Mouse (Mus musculus): Measurements from ENCODE around the gene Vwa8. TPM values are rescaled to one million over a fixed set of nuclear protein-coding genes. Genes with fewer than 3 reads are reported as not detected.

Vwa8 gene
- polyA plus RNA-seq, 1 experiment from 2014 or later, result 5.5 TPM

DNA sequence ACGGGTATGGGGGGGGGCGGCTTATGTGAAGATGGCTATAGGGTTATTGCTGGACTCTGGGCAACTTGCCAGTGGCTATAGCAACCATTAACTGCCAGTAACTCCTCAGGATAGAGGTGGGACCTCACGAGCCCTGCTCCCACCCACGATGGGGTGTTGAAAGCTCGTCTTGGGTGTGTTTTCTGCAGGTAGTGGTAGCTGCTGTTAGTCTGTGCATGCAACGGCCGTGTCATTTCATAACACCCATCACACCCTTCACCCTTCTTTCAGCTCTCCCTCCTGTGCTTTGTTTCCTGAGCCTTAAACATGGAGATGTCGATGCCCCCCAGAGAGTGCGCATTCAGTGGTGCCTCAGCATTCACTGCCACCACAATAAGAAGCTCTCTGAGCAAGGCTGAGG, 329.4 kb downstream of the Vwa8 start:
- 83% methylated on average over 9 of the region's 9 CpGs for WGBS
- no peak overlapping the region for H3K27ac ChIP-seq (ENCODE audit: low read depth, low read length)
- no peaks in the 10 kb centered on the region for H3K36me3 ChIP-seq (ENCODE audit: control insufficient read depth, insufficient read depth, low read length)
- no peaks in the 10 kb centered on the region for H3K9me3 ChIP-seq (replicated peaks; ENCODE audit: control insufficient read depth, low read length)
- H3K4me2 ChIP-seq (ENCODE audit: low read length), result no peak overlapping the region
- H3K4me3 ChIP-seq (ENCODE audit: low read depth, low read length), result no peak overlapping the region
- no peak overlapping the region for H3K9ac ChIP-seq (ENCODE audit: low read length)
- H3K27me3 ChIP-seq (replicated peaks; ENCODE audit: control insufficient read depth, insufficient read depth, low read length), result no peaks in the 10 kb centered on the region
- no peak for ATAC-seq
- DNase-seq (ENCODE audit: low spot score), result no peak
- no peaks in the 10 kb centered on the region for H3K4me1 ChIP-seq (ENCODE audit: control insufficient read depth, insufficient read depth, low read length)

DNA sequence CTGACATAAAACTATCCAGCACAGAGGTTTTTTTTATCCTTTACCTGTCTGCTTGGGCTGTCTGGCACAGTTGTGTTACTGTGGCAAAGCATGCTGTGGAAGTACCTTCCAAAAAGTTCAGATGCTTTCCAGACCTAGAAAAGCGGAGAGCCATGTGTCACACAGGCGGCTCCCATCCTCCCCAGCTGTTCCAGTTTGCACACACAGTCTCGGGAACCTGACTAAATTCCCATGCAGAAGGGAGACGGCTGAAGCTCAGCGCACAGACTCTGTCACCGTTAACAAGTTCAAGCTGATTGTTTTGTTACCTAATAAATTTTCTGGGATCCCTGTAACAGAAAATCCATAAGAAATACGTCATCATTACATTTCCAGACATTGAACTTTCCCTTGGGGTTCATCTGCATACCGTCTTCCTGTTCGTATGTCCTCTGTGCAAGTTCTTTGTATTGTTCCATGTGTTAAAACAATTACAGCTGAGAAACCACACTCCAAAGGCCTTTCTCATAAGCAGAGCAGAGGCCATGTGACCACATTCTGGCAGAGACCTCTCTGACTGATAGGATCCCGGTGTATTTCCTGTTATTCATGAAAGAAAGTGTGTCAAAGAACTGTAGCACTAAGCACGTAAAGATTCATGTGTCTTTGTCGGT, 331.4 kb downstream of the Vwa8 start:
- no peak overlapping the region for H3K4me3 ChIP-seq (ENCODE audit: low read depth, low read length)
- ATAC-seq (no peak), DNase-seq (ENCODE audit: low spot score) (no peak)
- H3K4me2 ChIP-seq (ENCODE audit: low read length), result no peak overlapping the region
- H3K9me3 ChIP-seq (replicated peaks; ENCODE audit: control insufficient read depth, low read length), result no peaks in the 10 kb centered on the region
- no peaks in the 10 kb centered on the region for H3K36me3 ChIP-seq (ENCODE audit: control insufficient read depth, insufficient read depth, low read length)
- no peaks in the 10 kb centered on the region for H3K4me1 ChIP-seq (ENCODE audit: control insufficient read depth, insufficient read depth, low read length)
- WGBS, result 59% methylated on average over 12 of the region's 12 CpGs
- H3K27ac ChIP-seq (ENCODE audit: low read depth, low read length), result no peak overlapping the region
- no peaks in the 10 kb centered on the region for H3K27me3 ChIP-seq (replicated peaks; ENCODE audit: control insufficient read depth, insufficient read depth, low read length)
- no peak overlapping the region for H3K9ac ChIP-seq (ENCODE audit: low read length)

DNA sequence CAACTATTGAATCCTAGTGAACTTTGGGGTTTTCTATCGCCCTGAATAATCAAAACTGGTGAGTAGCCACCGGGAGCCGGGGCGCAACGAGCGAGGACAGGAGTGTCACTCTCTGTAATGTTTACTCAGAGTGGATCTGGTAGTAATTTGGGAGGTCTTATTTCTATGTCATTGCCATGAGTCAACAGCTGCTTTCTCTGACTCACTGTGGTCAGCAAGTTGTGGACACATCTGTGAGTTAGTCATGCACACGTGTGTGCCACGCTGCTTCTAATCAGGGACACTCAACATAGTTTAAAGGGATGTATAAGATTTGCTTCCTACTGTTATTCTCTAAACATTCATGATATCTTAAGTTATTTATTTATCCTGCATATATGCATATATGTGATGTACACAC, 332.9 kb downstream of the Vwa8 start:
- Histone ChIP-seq H3K36me3 (ENCODE audit: control insufficient read depth, insufficient read depth, low read length) (no peaks in the 10 kb centered on the region), H3K4me2 (ENCODE audit: low read length) (no peak overlapping the region), H3K9ac (ENCODE audit: low read length) (no peak overlapping the region), H3K27ac (ENCODE audit: low read depth, low read length) (no peak overlapping the region), H3K4me3 (ENCODE audit: low read depth, low read length) (no peak overlapping the region), H3K27me3 (replicated peaks; ENCODE audit: control insufficient read depth, insufficient read depth, low read length) (no peaks in the 10 kb centered on the region), H3K9me3 (replicated peaks; ENCODE audit: control insufficient read depth, low read length) (no peaks in the 10 kb centered on the region; the same call in 1 of the 2 replicates), H3K4me1 (ENCODE audit: control insufficient read depth, insufficient read depth, low read length) (no peaks in the 10 kb centered on the region)
- DNase-seq (ENCODE audit: low spot score), result no peak
- 95% methylated on average over 8 of the region's 8 CpGs for WGBS
- no peak for ATAC-seq

DNA sequence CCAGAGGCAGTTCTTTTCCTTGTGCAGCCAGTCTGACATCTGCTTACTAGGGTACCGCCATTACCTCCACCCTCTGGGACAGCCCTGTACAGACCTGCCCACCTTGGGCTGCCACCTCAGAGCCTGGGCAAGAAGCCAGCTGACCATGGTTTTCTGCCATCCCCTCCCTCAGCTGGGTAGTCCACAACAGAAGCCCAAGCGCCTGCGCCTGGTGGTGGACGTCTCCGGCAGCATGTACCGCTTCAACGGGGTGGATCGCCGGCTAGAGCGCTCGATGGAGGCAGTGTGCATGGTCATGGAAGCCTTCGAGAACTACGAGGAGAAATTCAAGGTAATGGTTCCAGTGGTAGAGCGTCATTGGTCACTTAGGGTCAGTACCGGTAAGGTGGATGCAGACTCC, 333.9 kb downstream of the Vwa8 start:
- DNase-seq (ENCODE audit: low spot score), result no peak
- Histone ChIP-seq H3K4me2 (ENCODE audit: low read length) (no peak overlapping the region), H3K9me3 (replicated peaks; ENCODE audit: control insufficient read depth, low read length) (no peaks in the 10 kb centered on the region; the same call in 1 of the 2 replicates), H3K27me3 (replicated peaks; ENCODE audit: control insufficient read depth, insufficient read depth, low read length) (no peaks in the 10 kb centered on the region), H3K4me1 (ENCODE audit: control insufficient read depth, insufficient read depth, low read length) (no peaks in the 10 kb centered on the region), H3K9ac (ENCODE audit: low read length) (no peak overlapping the region), H3K36me3 (ENCODE audit: control insufficient read depth, insufficient read depth, low read length) (no peaks in the 10 kb centered on the region), H3K27ac (ENCODE audit: low read depth, low read length) (no peak overlapping the region), H3K4me3 (ENCODE audit: low read depth, low read length) (no peak overlapping the region)
- WGBS, result 96% methylated on average over 15 of the region's 15 CpGs
- no peak for ATAC-seq

DNA sequence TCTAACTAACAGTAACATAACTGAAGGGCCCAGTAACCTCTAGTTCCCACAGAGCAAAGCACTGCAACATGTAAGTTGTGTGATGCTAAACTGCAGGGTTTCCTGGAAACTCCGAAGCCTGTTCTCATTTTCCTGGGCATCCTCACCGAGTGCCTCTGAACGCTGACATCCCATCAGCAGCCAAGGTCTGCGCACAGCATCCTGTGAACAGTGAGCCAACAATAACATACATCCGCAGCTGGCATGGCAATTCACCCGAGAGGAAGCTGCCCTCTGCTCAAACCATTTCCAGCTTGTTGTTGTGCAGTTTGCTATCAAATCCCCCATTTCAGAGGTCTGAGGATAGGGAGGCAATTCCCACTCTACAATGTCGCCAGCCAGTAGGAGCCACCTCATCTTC, 334.4 kb downstream of the Vwa8 start:
- H3K27me3 ChIP-seq (replicated peaks; ENCODE audit: control insufficient read depth, insufficient read depth, low read length), result no peaks in the 10 kb centered on the region
- no peak overlapping the region for H3K27ac ChIP-seq (ENCODE audit: low read depth, low read length)
- DNase-seq (ENCODE audit: low spot score), result no peak
- H3K36me3 ChIP-seq (ENCODE audit: control insufficient read depth, insufficient read depth, low read length), result no peaks in the 10 kb centered on the region
- H3K9me3 ChIP-seq (replicated peaks; ENCODE audit: control insufficient read depth, low read length), result no peaks in the 10 kb centered on the region; the same call in 1 of the 2 replicates
- H3K9ac ChIP-seq (ENCODE audit: low read length), result no peak overlapping the region
- no peak overlapping the region for H3K4me2 ChIP-seq (ENCODE audit: low read length)
- no peak for ATAC-seq
- no peak overlapping the region for H3K4me3 ChIP-seq (ENCODE audit: low read depth, low read length)
- no peaks in the 10 kb centered on the region for H3K4me1 ChIP-seq (ENCODE audit: control insufficient read depth, insufficient read depth, low read length)
- 87% methylated on average over 7 of the region's 7 CpGs for WGBS

DNA sequence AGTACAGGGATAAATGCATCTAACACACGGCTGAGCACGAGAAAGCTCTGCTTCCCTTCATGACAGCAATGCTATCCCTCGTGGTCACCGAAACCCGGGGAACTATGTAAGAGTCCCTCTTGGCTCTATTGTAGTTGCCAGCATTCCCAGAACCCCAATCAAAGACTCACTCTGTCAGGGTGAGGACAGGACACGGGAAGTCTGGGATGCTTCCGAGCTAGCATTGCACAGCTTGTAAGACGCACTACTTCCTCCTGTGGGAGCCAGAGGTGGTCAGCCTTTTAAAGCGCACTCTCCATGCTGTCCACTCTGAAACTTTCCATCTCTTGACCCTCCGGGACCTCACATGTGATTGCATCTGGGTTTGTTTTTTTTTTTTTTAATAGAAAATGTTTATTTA, 335.2 kb downstream of the Vwa8 start:
- no peak overlapping the region for H3K27ac ChIP-seq (ENCODE audit: low read depth, low read length)
- H3K9me3 ChIP-seq (replicated peaks; ENCODE audit: control insufficient read depth, low read length), result no peaks in the 10 kb centered on the region; the same call in 1 of the 2 replicates
- H3K27me3 ChIP-seq (replicated peaks; ENCODE audit: control insufficient read depth, insufficient read depth, low read length), result no peaks in the 10 kb centered on the region
- H3K4me2 ChIP-seq (ENCODE audit: low read length), result no peak overlapping the region
- H3K36me3 ChIP-seq (ENCODE audit: control insufficient read depth, insufficient read depth, low read length), result no peaks in the 10 kb centered on the region
- DNase-seq (ENCODE audit: low spot score) (no peak), ATAC-seq (no peak)
- 82% methylated on average over 10 of the region's 10 CpGs for WGBS
- no peak overlapping the region for H3K9ac ChIP-seq (ENCODE audit: low read length)
- H3K4me3 ChIP-seq (ENCODE audit: low read depth, low read length), result no peak overlapping the region
- H3K4me1 ChIP-seq (ENCODE audit: control insufficient read depth, insufficient read depth, low read length), result no peaks in the 10 kb centered on the region

DNA sequence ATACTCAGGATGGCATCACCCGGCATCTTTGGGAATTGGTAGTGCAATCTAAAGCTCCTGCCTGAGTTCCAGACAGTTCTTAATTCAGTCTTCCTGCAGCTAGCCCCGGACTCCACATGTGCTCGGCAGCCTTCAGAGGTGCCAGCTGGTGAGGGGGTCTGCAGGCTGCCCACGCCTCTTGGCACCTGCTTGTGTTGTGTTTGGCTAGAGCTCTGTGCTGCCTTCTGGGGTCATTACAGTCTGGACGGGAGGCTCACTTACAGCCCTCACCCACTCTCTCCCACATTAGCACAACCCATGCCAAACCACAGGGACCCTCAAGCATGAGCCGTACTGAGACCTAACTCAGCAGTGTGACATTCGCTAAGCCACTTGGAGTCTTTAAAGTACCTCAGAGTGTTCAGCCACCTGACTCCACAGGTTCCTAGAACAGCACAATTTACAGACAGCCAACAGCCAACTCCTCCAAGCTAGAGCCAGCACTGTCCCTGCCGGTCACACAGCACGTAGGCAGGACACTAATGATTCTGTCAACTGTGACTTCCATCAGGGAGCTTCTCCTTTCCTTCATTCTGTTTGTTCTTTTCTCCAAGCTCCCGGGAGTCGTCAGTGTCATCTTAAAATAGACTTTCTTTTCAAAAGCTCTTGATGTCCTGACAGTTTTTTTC, 336.3 kb downstream of the Vwa8 start:
- Histone ChIP-seq H3K36me3 (ENCODE audit: control insufficient read depth, insufficient read depth, low read length) (no peaks in the 10 kb centered on the region), H3K4me1 (ENCODE audit: control insufficient read depth, insufficient read depth, low read length) (no peaks in the 10 kb centered on the region), H3K9me3 (replicated peaks; ENCODE audit: control insufficient read depth, low read length) (no peaks in the 10 kb centered on the region; the same call in 1 of the 2 replicates), H3K4me2 (ENCODE audit: low read length) (no peak overlapping the region), H3K9ac (ENCODE audit: low read length) (no peak overlapping the region), H3K4me3 (ENCODE audit: low read depth, low read length) (no peak overlapping the region), H3K27me3 (replicated peaks; ENCODE audit: control insufficient read depth, insufficient read depth, low read length) (no peaks in the 10 kb centered on the region), H3K27ac (ENCODE audit: low read depth, low read length) (no peak overlapping the region)
- WGBS, result 74% methylated on average over 11 of the region's 11 CpGs
- ATAC-seq (no peak), DNase-seq (ENCODE audit: low spot score) (no peak)

DNA sequence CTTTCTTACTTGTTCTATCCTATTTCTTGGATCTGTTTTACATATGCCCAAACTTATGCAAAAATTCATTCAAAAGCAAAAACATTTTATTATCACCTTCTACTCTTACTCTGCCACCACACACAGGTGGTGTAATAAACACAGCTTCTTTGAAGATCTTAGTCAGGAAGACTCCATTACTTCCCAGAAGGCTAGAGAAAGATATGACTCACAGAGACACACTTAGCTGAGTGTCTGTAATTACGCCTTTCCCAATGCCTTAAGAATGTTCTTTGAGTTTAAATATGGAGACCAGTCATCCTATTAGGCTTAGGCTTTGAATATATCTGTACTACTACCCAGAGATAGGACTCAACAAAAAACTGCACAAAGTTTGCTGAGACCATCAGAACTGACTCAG, 338.1 kb downstream of the Vwa8 start:
- no peak overlapping the region for H3K4me2 ChIP-seq (ENCODE audit: low read length)
- DNase-seq (ENCODE audit: low spot score) (no peak), ATAC-seq (no peak)
- 96% methylated on average over 1 of the region's 1 CpGs for WGBS
- no peaks in the 10 kb centered on the region for H3K4me1 ChIP-seq (ENCODE audit: control insufficient read depth, insufficient read depth, low read length)
- no peaks in the 10 kb centered on the region for H3K27me3 ChIP-seq (replicated peaks; ENCODE audit: control insufficient read depth, insufficient read depth, low read length)
- H3K27ac ChIP-seq (ENCODE audit: low read depth, low read length), result no peak overlapping the region
- no peak overlapping the region for H3K9ac ChIP-seq (ENCODE audit: low read length)
- no peak overlapping the region for H3K4me3 ChIP-seq (ENCODE audit: low read depth, low read length)
- H3K9me3 ChIP-seq (replicated peaks; ENCODE audit: control insufficient read depth, low read length), result no peaks in the 10 kb centered on the region; the same call in 1 of the 2 replicates
- H3K36me3 ChIP-seq (ENCODE audit: control insufficient read depth, insufficient read depth, low read length), result no peaks in the 10 kb centered on the region

DNA sequence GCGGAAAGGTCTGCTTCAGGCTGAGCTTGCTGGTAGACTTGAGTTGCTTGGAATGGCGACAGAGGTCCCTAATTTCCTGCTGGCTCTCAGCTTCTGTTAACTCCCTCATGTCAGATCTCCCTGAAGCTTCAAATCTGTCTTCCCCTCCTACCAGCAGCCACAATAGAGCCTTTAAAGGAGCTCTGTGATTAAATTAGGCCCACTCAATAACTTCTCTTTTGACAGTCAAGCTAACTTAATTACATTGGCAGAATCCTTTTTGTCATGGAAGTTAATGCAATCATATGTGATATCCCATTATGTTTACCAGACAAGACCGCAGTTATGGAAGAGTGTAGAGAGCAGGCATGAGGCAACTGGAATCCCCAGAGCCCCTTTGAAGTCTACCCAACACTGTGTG, 347.9 kb downstream of the Vwa8 start:
- Histone ChIP-seq H3K36me3 (ENCODE audit: control insufficient read depth, insufficient read depth, low read length) (no peaks in the 10 kb centered on the region), H3K4me3 (ENCODE audit: low read depth, low read length) (no peak overlapping the region), H3K4me2 (ENCODE audit: low read length) (no peak overlapping the region), H3K27ac (ENCODE audit: low read depth, low read length) (no peak overlapping the region), H3K27me3 (replicated peaks; ENCODE audit: control insufficient read depth, insufficient read depth, low read length) (no peaks in the 10 kb centered on the region), H3K9ac (ENCODE audit: low read length) (no peak overlapping the region), H3K4me1 (ENCODE audit: control insufficient read depth, insufficient read depth, low read length) (peaks cover 19% of the 10 kb centered on the region; the same call in 1 of the 2 replicates), H3K9me3 (replicated peaks; ENCODE audit: control insufficient read depth, low read length) (no peaks in the 10 kb centered on the region)
- ATAC-seq (no peak), DNase-seq (ENCODE audit: low spot score) (no peak)
- 37% methylated on average over 3 of the region's 3 CpGs for WGBS

Data from forebrain, embryonic 14.5 days (tissue).